Mouse (Mus musculus): ENCODE data around the gene Col4a4.

GRCm38 (mm10) chr1:82459926-82460325, 126.7 kb downstream of the Col4a4 start:
- TF ChIP-seq CTCF (IDR thresholded peaks at IDR 0.05; ENCODE audit: low read depth) (no peak), EP300 (IDR thresholded peaks at IDR 0.05; ENCODE audit: low read depth) (no peak)

All from liver, postnatal 0 days (tissue).